Mouse (Mus musculus): ENCODE measurements around the gene Dhrs1. TPM values are rescaled to one million over a fixed set of nuclear protein-coding genes. Genes with fewer than 3 reads are reported as not detected.

Gene Dhrs1
- polyA plus RNA-seq, 1 experiment from 2014 or later = 81.9 TPM

DNA sequence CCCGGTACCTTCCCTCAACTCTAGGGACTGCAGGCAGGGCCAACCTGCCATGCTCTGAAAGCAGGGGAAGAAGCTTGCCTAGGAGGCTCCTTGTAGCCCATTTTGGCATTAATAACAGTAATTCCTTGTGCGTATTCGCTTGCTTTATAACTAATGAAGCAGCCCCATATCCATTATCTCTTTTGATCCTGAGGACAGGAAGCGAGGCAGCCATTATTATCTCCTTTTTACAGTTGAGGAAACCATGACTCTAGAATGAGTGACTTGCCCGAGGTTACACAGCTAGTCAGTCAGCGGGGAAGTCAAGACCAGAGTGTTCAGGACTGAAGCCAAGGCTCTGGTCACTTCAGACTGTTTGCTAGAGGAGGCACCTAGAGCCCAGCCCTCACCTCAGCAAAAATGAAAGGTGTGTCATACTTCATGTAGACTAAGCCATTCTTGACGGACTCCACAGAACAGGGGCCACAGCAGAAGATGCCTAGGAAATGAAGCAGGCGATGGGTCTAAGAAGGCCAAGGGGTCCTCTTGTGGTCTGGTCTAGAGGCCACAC, 39.4 kb downstream of the Dhrs1 start:
- H3K27me3 ChIP-seq (replicated peaks; ENCODE audit: control insufficient read depth, insufficient read depth, low read length) = no peaks in the 10 kb centered on the region
- H3K9ac ChIP-seq (replicated peaks; ENCODE audit: low read depth, low read length) = no peak overlapping the region
- H3K4me2 ChIP-seq (ENCODE audit: low read length) = no peak overlapping the region
- no peaks in the 10 kb centered on the region for H3K9me3 ChIP-seq (ENCODE audit: control insufficient read depth, low read length)
- H3K36me3 ChIP-seq (ENCODE audit: control insufficient read depth, insufficient read depth) = no peaks in the 10 kb centered on the region
- WGBS = 89% methylated on average over 8 of the region's 8 CpGs
- H3K4me1 ChIP-seq (replicated peaks; ENCODE audit: control insufficient read depth, insufficient read depth, low read length) = no peaks in the 10 kb centered on the region
- H3K27ac ChIP-seq (ENCODE audit: low read length) = no peak overlapping the region
- no peak overlapping the region for H3K4me3 ChIP-seq (replicated peaks; ENCODE audit: low read length)
- ATAC-seq = no peak

DNA sequence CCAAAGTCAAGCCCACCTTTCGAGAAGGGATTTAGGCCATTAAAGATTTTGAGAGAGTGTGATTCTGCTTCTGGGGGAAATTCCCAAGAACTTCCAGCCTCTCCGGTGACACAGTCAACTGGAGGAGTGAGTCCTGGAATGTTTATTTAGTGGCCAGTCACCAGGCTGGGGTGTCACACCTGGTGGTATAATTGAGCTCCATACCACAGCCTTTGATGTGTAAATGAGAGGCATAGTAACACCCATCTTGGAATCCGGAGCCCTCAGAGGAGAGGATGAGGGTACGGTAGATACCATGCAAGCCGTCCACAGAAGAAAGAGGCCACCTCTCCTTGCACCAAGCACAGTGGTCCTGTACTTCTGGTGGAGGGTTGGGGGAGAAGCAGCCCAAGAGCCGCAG, 42.7 kb downstream of the Dhrs1 start:
- no peaks in the 10 kb centered on the region for H3K27me3 ChIP-seq (replicated peaks; ENCODE audit: control insufficient read depth, insufficient read depth, low read length)
- H3K27ac ChIP-seq (ENCODE audit: low read length) = no peak overlapping the region
- no peaks in the 10 kb centered on the region for H3K9me3 ChIP-seq (ENCODE audit: control insufficient read depth, low read length)
- 67% methylated on average over 6 of the region's 6 CpGs for WGBS
- H3K9ac ChIP-seq (replicated peaks; ENCODE audit: low read depth, low read length) = no peak overlapping the region
- no peaks in the 10 kb centered on the region for H3K4me1 ChIP-seq (replicated peaks; ENCODE audit: control insufficient read depth, insufficient read depth, low read length)
- H3K4me3 ChIP-seq (replicated peaks; ENCODE audit: low read length) = no peak overlapping the region
- ATAC-seq = no peak
- no peaks in the 10 kb centered on the region for H3K36me3 ChIP-seq (ENCODE audit: control insufficient read depth, insufficient read depth)
- no peak overlapping the region for H3K4me2 ChIP-seq (ENCODE audit: low read length)

DNA sequence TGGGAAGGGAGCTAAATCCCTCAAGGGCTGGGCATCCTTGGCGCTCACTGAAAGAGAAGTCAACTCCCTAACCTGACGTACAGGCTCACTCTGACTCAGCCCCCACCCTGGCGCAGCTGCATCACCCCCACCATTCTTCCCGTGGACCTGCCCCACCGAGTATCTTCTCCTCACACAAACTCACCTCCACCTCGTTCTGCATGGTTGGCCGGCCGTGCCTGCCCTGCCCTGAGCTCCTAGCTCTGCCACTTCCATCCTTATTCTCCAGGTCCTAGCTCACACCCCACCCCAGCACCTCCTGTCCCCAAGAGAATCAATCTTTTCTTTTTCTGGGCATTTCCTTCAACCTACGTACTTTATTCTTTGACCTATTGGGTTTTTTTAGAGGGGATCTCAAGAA, 44.4 kb downstream of the Dhrs1 start:
- no peak overlapping the region for H3K4me3 ChIP-seq (replicated peaks; ENCODE audit: low read length)
- 59% methylated on average over 9 of the region's 9 CpGs for WGBS
- no peak overlapping the region for H3K4me2 ChIP-seq (ENCODE audit: low read length)
- no peaks in the 10 kb centered on the region for H3K36me3 ChIP-seq (ENCODE audit: control insufficient read depth, insufficient read depth)
- H3K4me1 ChIP-seq (replicated peaks; ENCODE audit: control insufficient read depth, insufficient read depth, low read length) = no peaks in the 10 kb centered on the region
- no peak overlapping the region for H3K9ac ChIP-seq (replicated peaks; ENCODE audit: low read depth, low read length)
- H3K9me3 ChIP-seq (ENCODE audit: control insufficient read depth, low read length) = no peaks in the 10 kb centered on the region
- H3K27me3 ChIP-seq (replicated peaks; ENCODE audit: control insufficient read depth, insufficient read depth, low read length) = no peaks in the 10 kb centered on the region
- no peak overlapping the region for H3K27ac ChIP-seq (ENCODE audit: low read length)
- ATAC-seq = no peak

DNA sequence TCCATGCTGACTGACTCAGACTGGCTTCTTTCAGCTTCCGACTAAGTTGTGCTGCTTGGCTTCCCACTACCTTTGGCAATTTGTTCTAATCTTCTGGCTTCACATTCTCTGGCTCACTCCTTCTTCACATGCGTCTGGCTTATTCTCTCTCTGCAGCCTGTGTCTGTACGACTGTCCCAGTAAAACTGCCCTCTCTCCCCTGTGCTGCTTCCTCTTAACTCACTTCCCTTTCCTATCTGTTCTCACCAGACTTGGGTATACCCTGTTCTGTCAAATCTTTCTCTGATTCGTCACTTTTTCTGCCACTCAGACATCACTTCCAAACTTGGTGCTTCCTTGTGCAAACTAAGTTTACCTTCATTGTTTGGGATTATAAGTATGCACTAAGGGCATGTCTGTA, 48.3 kb downstream of the Dhrs1 start:
- H3K4me1 ChIP-seq (replicated peaks; ENCODE audit: control insufficient read depth, insufficient read depth, low read length) = no peaks in the 10 kb centered on the region
- no peaks in the 10 kb centered on the region for H3K27me3 ChIP-seq (replicated peaks; ENCODE audit: control insufficient read depth, insufficient read depth, low read length)
- no peaks in the 10 kb centered on the region for H3K36me3 ChIP-seq (ENCODE audit: control insufficient read depth, insufficient read depth)
- no peak overlapping the region for H3K4me3 ChIP-seq (replicated peaks; ENCODE audit: low read length)
- ATAC-seq = no peak
- H3K4me2 ChIP-seq (ENCODE audit: low read length) = no peak overlapping the region
- 83% methylated on average over 4 of the region's 4 CpGs for WGBS
- no peak overlapping the region for H3K27ac ChIP-seq (ENCODE audit: low read length)
- no peak overlapping the region for H3K9ac ChIP-seq (replicated peaks; ENCODE audit: low read depth, low read length)
- no peaks in the 10 kb centered on the region for H3K9me3 ChIP-seq (ENCODE audit: control insufficient read depth, low read length)

DNA sequence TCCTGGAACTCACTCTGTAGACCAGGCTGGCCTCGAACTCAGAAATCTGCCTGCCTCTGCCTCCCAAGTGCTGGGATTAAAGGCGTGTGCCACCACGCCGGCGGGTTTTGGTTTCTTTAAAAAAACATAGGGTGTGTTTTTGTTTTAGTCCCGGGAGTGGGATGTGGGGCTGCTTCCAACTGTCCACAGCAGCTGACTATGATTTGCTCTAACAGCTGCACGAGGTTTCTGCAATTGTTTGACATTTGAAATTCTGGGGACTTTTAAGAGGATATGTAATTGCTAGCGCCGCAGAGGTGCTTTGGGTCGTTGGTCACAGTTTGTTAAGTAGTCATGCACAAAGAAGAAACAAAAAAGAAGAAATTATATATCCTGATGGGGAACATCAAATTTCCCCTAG, 56.1 kb downstream of the Dhrs1 start:
- Histone ChIP-seq H3K9ac (replicated peaks; ENCODE audit: low read depth, low read length) (no peak overlapping the region), H3K27ac (ENCODE audit: low read length) (no peak overlapping the region), H3K9me3 (ENCODE audit: control insufficient read depth, low read length) (no peaks in the 10 kb centered on the region), H3K27me3 (replicated peaks; ENCODE audit: control insufficient read depth, insufficient read depth, low read length) (no peaks in the 10 kb centered on the region), H3K4me1 (replicated peaks; ENCODE audit: control insufficient read depth, insufficient read depth, low read length) (no peaks in the 10 kb centered on the region), H3K4me3 (replicated peaks; ENCODE audit: low read length) (no peak overlapping the region), H3K4me2 (ENCODE audit: low read length) (no peak overlapping the region), H3K36me3 (ENCODE audit: control insufficient read depth, insufficient read depth) (no peaks in the 10 kb centered on the region)
- ATAC-seq = no peak
- WGBS = 88% methylated on average over 10 of the region's 10 CpGs

Other genes with a start within 250 kb of the Dhrs1 start
- gene Cpne6, start 235.2 kb downstream of the Dhrs1 start, polyA plus RNA-seq (2015; fragmentation: Nextera tagmentation; extraction: Ambion mirVana) = 9.9 and 18.0 TPM in 2 replicates
- not detected in 2 replicates for gene Nrl, start 220.7 kb downstream of the Dhrs1 start, polyA plus RNA-seq (2015; fragmentation: Nextera tagmentation; extraction: Ambion mirVana)
- gene Pck2, start 205.4 kb downstream of the Dhrs1 start, polyA plus RNA-seq (2015; fragmentation: Nextera tagmentation; extraction: Ambion mirVana) = 23.3 and 23.6 TPM in 2 replicates
- 123 and 127 TPM in 2 replicates for gene Dcaf11, start 185.7 kb downstream of the Dhrs1 start, polyA plus RNA-seq (2015; fragmentation: Nextera tagmentation; extraction: Ambion mirVana)
- gene A730061H03Rik, start 185.3 kb downstream of the Dhrs1 start, polyA plus RNA-seq (2015; fragmentation: Nextera tagmentation; extraction: Ambion mirVana) = 0.63 and 2.3 TPM in 2 replicates
- gene Fitm1, start 170.1 kb downstream of the Dhrs1 start, polyA plus RNA-seq (2015; fragmentation: Nextera tagmentation; extraction: Ambion mirVana) = not detected in 2 replicates
- gene Psme1, start 167.6 kb downstream of the Dhrs1 start, polyA plus RNA-seq (2015; fragmentation: Nextera tagmentation; extraction: Ambion mirVana) = 185 and 197 TPM in 2 replicates
- 12.9 and 23.4 TPM in 2 replicates for gene Emc9, start 160.4 kb downstream of the Dhrs1 start, polyA plus RNA-seq (2015; fragmentation: Nextera tagmentation; extraction: Ambion mirVana)
- gene Psme2, start 154.6 kb downstream of the Dhrs1 start, polyA plus RNA-seq (2015; fragmentation: Nextera tagmentation; extraction: Ambion mirVana) = 179 and 182 TPM in 2 replicates
- gene Rnf31, start 154.0 kb downstream of the Dhrs1 start, polyA plus RNA-seq (2015; fragmentation: Nextera tagmentation; extraction: Ambion mirVana) = 16.9 and 22.5 TPM in 2 replicates
- 7.8 and 11.8 TPM in 2 replicates for gene Irf9, start 142.1 kb downstream of the Dhrs1 start, polyA plus RNA-seq (2015; fragmentation: Nextera tagmentation; extraction: Ambion mirVana)
- 9.4 and 11.3 TPM in 2 replicates for gene Rec8, start 127.7 kb downstream of the Dhrs1 start, polyA plus RNA-seq (2015; fragmentation: Nextera tagmentation; extraction: Ambion mirVana)
- 92.5 and 110 TPM in 2 replicates for gene Ipo4, start 109.7 kb downstream of the Dhrs1 start, polyA plus RNA-seq (2015; fragmentation: Nextera tagmentation; extraction: Ambion mirVana)
- 0.67 and 3.8 TPM in 2 replicates for gene Gm49378, start 107.8 kb downstream of the Dhrs1 start, polyA plus RNA-seq (2015; fragmentation: Nextera tagmentation; extraction: Ambion mirVana)
- 62.1 and 66.2 TPM in 2 replicates for gene Tm9sf1, start 101.9 kb downstream of the Dhrs1 start, polyA plus RNA-seq (2015; fragmentation: Nextera tagmentation; extraction: Ambion mirVana)
- 0.29 and 0.51 TPM in 2 replicates for gene Tssk4, start 95.5 kb downstream of the Dhrs1 start, polyA plus RNA-seq (2015; fragmentation: Nextera tagmentation; extraction: Ambion mirVana)
- gene Mdp1, start 85.2 kb downstream of the Dhrs1 start, polyA plus RNA-seq (2015; fragmentation: Nextera tagmentation; extraction: Ambion mirVana) = 63.5 and 71.3 TPM in 2 replicates
- 52.5 and 62.6 TPM in 2 replicates for gene Gmpr2, start 73.7 kb downstream of the Dhrs1 start, polyA plus RNA-seq (2015; fragmentation: Nextera tagmentation; extraction: Ambion mirVana)
- 514 and 544 TPM in 2 replicates for gene Nedd8, start 73.6 kb downstream of the Dhrs1 start, polyA plus RNA-seq (2015; fragmentation: Nextera tagmentation; extraction: Ambion mirVana)
- 31.4 and 32.6 TPM in 2 replicates for gene Tinf2, start 63.9 kb downstream of the Dhrs1 start, polyA plus RNA-seq (2015; fragmentation: Nextera tagmentation; extraction: Ambion mirVana)
- 0.26 and 0.28 TPM in 2 replicates for gene Tgm1, start 31.8 kb downstream of the Dhrs1 start, polyA plus RNA-seq (2015; fragmentation: Nextera tagmentation; extraction: Ambion mirVana)
- 52.6 and 53.3 TPM in 2 replicates for gene Rabggta, start 23.4 kb downstream of the Dhrs1 start, polyA plus RNA-seq (2015; fragmentation: Nextera tagmentation; extraction: Ambion mirVana)
- 36.4 and 46.0 TPM in 2 replicates for gene Nop9, start within 50 bp of the Dhrs1 start, polyA plus RNA-seq (2015; fragmentation: Nextera tagmentation; extraction: Ambion mirVana)
- 0.21 TPM in 1 of 2 replicates, not detected in the other for gene Cideb, start 12.8 kb upstream of the Dhrs1 start, polyA plus RNA-seq (2015; fragmentation: Nextera tagmentation; extraction: Ambion mirVana)
- gene Ltb4r2, start 15.7 kb upstream of the Dhrs1 start, polyA plus RNA-seq (2015; fragmentation: Nextera tagmentation; extraction: Ambion mirVana) = 0.21 and 0.38 TPM in 2 replicates
- 0.24 and 0.25 TPM in 2 replicates for gene Ltb4r1, start 20.3 kb upstream of the Dhrs1 start, polyA plus RNA-seq (2015; fragmentation: Nextera tagmentation; extraction: Ambion mirVana)
- gene Adcy4, start 38.4 kb upstream of the Dhrs1 start, polyA plus RNA-seq (2015; fragmentation: Nextera tagmentation; extraction: Ambion mirVana) = 3.2 and 3.7 TPM in 2 replicates
- gene Ripk3, start 43.2 kb upstream of the Dhrs1 start, polyA plus RNA-seq (2015; fragmentation: Nextera tagmentation; extraction: Ambion mirVana) = 2.7 and 3.2 TPM in 2 replicates
- gene Nfatc4, start 77.5 kb upstream of the Dhrs1 start, polyA plus RNA-seq (2015; fragmentation: Nextera tagmentation; extraction: Ambion mirVana) = 11.7 and 12.3 TPM in 2 replicates
- 11.3 and 13.2 TPM in 2 replicates for gene Nynrin, start 108.3 kb upstream of the Dhrs1 start, polyA plus RNA-seq (2015; fragmentation: Nextera tagmentation; extraction: Ambion mirVana)
- gene Cbln3, start 138.7 kb upstream of the Dhrs1 start, polyA plus RNA-seq (2015; fragmentation: Nextera tagmentation; extraction: Ambion mirVana) = 0.14 and 0.21 TPM in 2 replicates
- gene Khnyn, start 139.3 kb upstream of the Dhrs1 start, polyA plus RNA-seq (2015; fragmentation: Nextera tagmentation; extraction: Ambion mirVana) = 10.3 and 11.1 TPM in 2 replicates
- 102 and 128 TPM in 2 replicates for gene Sdr39u1, start 154.6 kb upstream of the Dhrs1 start, polyA plus RNA-seq (2015; fragmentation: Nextera tagmentation; extraction: Ambion mirVana)
- 0.27 and 0.61 TPM in 2 replicates for gene Cma1, start 199.0 kb upstream of the Dhrs1 start, polyA plus RNA-seq (2015; fragmentation: Nextera tagmentation; extraction: Ambion mirVana)
- not detected in 2 replicates for gene Cma2, start 205.3 kb upstream of the Dhrs1 start, polyA plus RNA-seq (2015; fragmentation: Nextera tagmentation; extraction: Ambion mirVana)